Mouse (Mus musculus): ENCODE results near the gene Ubash3b. TPM values are rescaled to one million over a fixed set of nuclear protein-coding genes. Genes with fewer than 3 reads are reported as not detected.
A peak's percentile ranks its signal among the peaks of the same experiment; 100 is the strongest.

The Ubash3b gene
- 26.0 and 34.8 TPM in 2 replicates for polyA plus RNA-seq (2015; fragmentation: Nextera tagmentation; extraction: Ambion mirVana)

GRCm38 (mm10) chr9:41161413-41161812, at the start of gene Ubash3b:
TSS of gene Ubash3b (minus strand) at chr9:41161697.
- Histone ChIP-seq H3K4me1 (replicated peaks) (peaks cover 14% of the 10 kb centered on the region), H3K9ac (no peak within 1 kb of the TSS), H3K4me2 (no peak within 1 kb of the TSS), H3K36me3 (no peaks in the 10 kb centered on the region), H3K9me3 (no peaks in the 10 kb centered on the region), H3K4me3 (no peak within 1 kb of the TSS), H3K27me3 (peaks cover 13% of the 10 kb centered on the region; the same call in 1 of the 2 replicates), H3K27ac (replicated peaks) (0 out of 2 replicates have a peak within 1 kb of the TSS, but pooled peaks have one; percentile 33)
- 82% methylated on average over 6 of the region's 6 CpGs for WGBS
- no peak for ATAC-seq (ENCODE audit: low read depth)

GRCm38 (mm10) chr9:41207130-41208104, 45.9 kb upstream of the Ubash3b start:
- Histone ChIP-seq H3K4me1 (replicated peaks) (peaks cover 17% of the 10 kb centered on the region), H3K4me3 (peak overlapping the region; percentile 31), H3K9ac (peak overlapping the region; percentile 63), H3K9me3 (no peaks in the 10 kb centered on the region), H3K27me3 (no peaks in the 10 kb centered on the region), H3K27ac (replicated peaks) (peak overlapping the region; percentile 90), H3K4me2 (peak overlapping the region; percentile 53), H3K36me3 (no peaks in the 10 kb centered on the region)
- peak; percentile 91 for ATAC-seq (ENCODE audit: low read depth)
- WGBS = 8% methylated on average over 28 of the region's 28 CpGs

- Histone ChIP-seq H3K27ac (replicated peaks) (peak overlapping the region; percentile 90), H3K4me3 (no peak overlapping the region), H3K4me1 (replicated peaks) (peaks cover 10% of the 10 kb centered on the region), H3K9me3 (no peaks in the 10 kb centered on the region), H3K4me2 (no peak overlapping the region), H3K9ac (0 out of 2 replicates have a peak overlapping the region, but pooled peaks have one; percentile 58), H3K36me3 (no peaks in the 10 kb centered on the region), H3K27me3 (no peaks in the 10 kb centered on the region)
- no peak for ATAC-seq (ENCODE audit: low read depth)
- WGBS = 77% methylated on average over 12 of the region's 12 CpGs
Measured at GRCm38 (mm10) chr9:41206717-41207116, 45.2 kb upstream of the Ubash3b start.

GRCm38 (mm10) chr9:41205267-41205666, 43.8 kb upstream of the Ubash3b start:
- peaks cover 7% of the 10 kb centered on the region; the same call in 1 of the 2 replicates for H3K4me1 ChIP-seq (replicated peaks)
- H3K4me2 ChIP-seq = no peak overlapping the region
- no peak overlapping the region for H3K9ac ChIP-seq
- H3K27me3 ChIP-seq = no peaks in the 10 kb centered on the region
- H3K36me3 ChIP-seq = no peaks in the 10 kb centered on the region
- no peak overlapping the region for H3K27ac ChIP-seq (replicated peaks)
- H3K9me3 ChIP-seq = no peaks in the 10 kb centered on the region
- H3K4me3 ChIP-seq = no peak overlapping the region
- WGBS = 75% methylated on average over 3 of the region's 3 CpGs
- no peak for ATAC-seq (ENCODE audit: low read depth)

GRCm38 (mm10) chr9:41199456-41200252, 38.2 kb upstream of the Ubash3b start:
- ATAC-seq (ENCODE audit: low read depth) = no peak

GRCm38 (mm10) chr9:41198501-41199265, 37.2 kb upstream of the Ubash3b start:
- no peaks in the 10 kb centered on the region for H3K9me3 ChIP-seq
- WGBS = 76% methylated on average over 12 of the region's 12 CpGs
- no peak overlapping the region for H3K4me2 ChIP-seq
- no peaks in the 10 kb centered on the region for H3K4me1 ChIP-seq (replicated peaks)
- H3K4me3 ChIP-seq = no peak overlapping the region
- no peak overlapping the region for H3K9ac ChIP-seq
- no peaks in the 10 kb centered on the region for H3K27me3 ChIP-seq
- no peak overlapping the region for H3K27ac ChIP-seq (replicated peaks)
- no peak for ATAC-seq (ENCODE audit: low read depth)
- no peaks in the 10 kb centered on the region for H3K36me3 ChIP-seq

More at GRCm38 (mm10) chr9:41199456-41200252, 38.2 kb upstream of the Ubash3b start:
- H3K9me3 ChIP-seq = no peaks in the 10 kb centered on the region
- H3K4me2 ChIP-seq = no peak overlapping the region
- no peaks in the 10 kb centered on the region for H3K36me3 ChIP-seq
- no peak overlapping the region for H3K4me3 ChIP-seq
- no peak overlapping the region for H3K27ac ChIP-seq (replicated peaks)
- no peaks in the 10 kb centered on the region for H3K27me3 ChIP-seq
- no peaks in the 10 kb centered on the region for H3K4me1 ChIP-seq (replicated peaks)
- 80% methylated on average over 22 of the region's 22 CpGs for WGBS
- no peak overlapping the region for H3K9ac ChIP-seq

- no peak overlapping the region for H3K4me3 ChIP-seq
- no peaks in the 10 kb centered on the region for H3K9me3 ChIP-seq
- ATAC-seq (ENCODE audit: low read depth) = no peak
- no peaks in the 10 kb centered on the region for H3K27me3 ChIP-seq
- no peaks in the 10 kb centered on the region for H3K36me3 ChIP-seq
- H3K9ac ChIP-seq = no peak overlapping the region
- no peak overlapping the region for H3K4me2 ChIP-seq
- no peak overlapping the region for H3K27ac ChIP-seq (replicated peaks)
- H3K4me1 ChIP-seq (replicated peaks) = peaks cover 15% of the 10 kb centered on the region; the same call in 1 of the 2 replicates
- WGBS = 88% methylated on average over 10 of the region's 10 CpGs
Measured at GRCm38 (mm10) chr9:41195742-41196311, 34.3 kb upstream of the Ubash3b start.

- H3K27ac ChIP-seq (replicated peaks) = peak overlapping the region; percentile 54
- peak overlapping the region; percentile 52; the same call in 1 of the 2 replicates for H3K9ac ChIP-seq
- ATAC-seq (ENCODE audit: low read depth) = no peak
Measured at GRCm38 (mm10) chr9:41191651-41192210, 30.2 kb upstream of the Ubash3b start.

GRCm38 (mm10) chr9:41190745-41191482, 29.4 kb upstream of the Ubash3b start:
- no peak overlapping the region for H3K4me2 ChIP-seq
- peaks cover 21% of the 10 kb centered on the region; the same call in 1 of the 2 replicates for H3K4me1 ChIP-seq (replicated peaks)
- 24% methylated on average over 9 of the region's 9 CpGs for WGBS
- no peaks in the 10 kb centered on the region for H3K36me3 ChIP-seq
- ATAC-seq (ENCODE audit: low read depth) = peak; percentile 82
- no peaks in the 10 kb centered on the region for H3K27me3 ChIP-seq
- H3K9ac ChIP-seq = 0 out of 2 replicates have a peak overlapping the region, but pooled peaks have one; percentile 18
- H3K4me3 ChIP-seq = no peak overlapping the region
- H3K27ac ChIP-seq (replicated peaks) = peak overlapping the region; percentile 54
- no peaks in the 10 kb centered on the region for H3K9me3 ChIP-seq

More at GRCm38 (mm10) chr9:41191651-41192210, 30.2 kb upstream of the Ubash3b start:
- Histone ChIP-seq H3K27me3 (no peaks in the 10 kb centered on the region), H3K36me3 (no peaks in the 10 kb centered on the region), H3K4me1 (replicated peaks) (peaks cover 21% of the 10 kb centered on the region; the same call in 1 of the 2 replicates), H3K4me3 (no peak overlapping the region), H3K4me2 (no peak overlapping the region), H3K9me3 (no peaks in the 10 kb centered on the region)
- 58% methylated on average over 9 of the region's 9 CpGs for WGBS

GRCm38 (mm10) chr9:41187939-41188338, 26.4 kb upstream of the Ubash3b start:
- 83% methylated on average over 4 of the region's 4 CpGs for WGBS
- Histone ChIP-seq H3K4me2 (no peak overlapping the region), H3K27me3 (no peaks in the 10 kb centered on the region), H3K4me1 (replicated peaks) (peaks cover 21% of the 10 kb centered on the region; the same call in 1 of the 2 replicates), H3K36me3 (no peaks in the 10 kb centered on the region), H3K27ac (replicated peaks) (no peak overlapping the region), H3K9me3 (no peaks in the 10 kb centered on the region), H3K4me3 (no peak overlapping the region), H3K9ac (no peak overlapping the region)
- ATAC-seq (ENCODE audit: low read depth) = no peak

All from neural tube, embryonic 13.5 days (tissue).